ENCODE assay signal across 8 mouse cellular contexts in the genomic region with DNA sequence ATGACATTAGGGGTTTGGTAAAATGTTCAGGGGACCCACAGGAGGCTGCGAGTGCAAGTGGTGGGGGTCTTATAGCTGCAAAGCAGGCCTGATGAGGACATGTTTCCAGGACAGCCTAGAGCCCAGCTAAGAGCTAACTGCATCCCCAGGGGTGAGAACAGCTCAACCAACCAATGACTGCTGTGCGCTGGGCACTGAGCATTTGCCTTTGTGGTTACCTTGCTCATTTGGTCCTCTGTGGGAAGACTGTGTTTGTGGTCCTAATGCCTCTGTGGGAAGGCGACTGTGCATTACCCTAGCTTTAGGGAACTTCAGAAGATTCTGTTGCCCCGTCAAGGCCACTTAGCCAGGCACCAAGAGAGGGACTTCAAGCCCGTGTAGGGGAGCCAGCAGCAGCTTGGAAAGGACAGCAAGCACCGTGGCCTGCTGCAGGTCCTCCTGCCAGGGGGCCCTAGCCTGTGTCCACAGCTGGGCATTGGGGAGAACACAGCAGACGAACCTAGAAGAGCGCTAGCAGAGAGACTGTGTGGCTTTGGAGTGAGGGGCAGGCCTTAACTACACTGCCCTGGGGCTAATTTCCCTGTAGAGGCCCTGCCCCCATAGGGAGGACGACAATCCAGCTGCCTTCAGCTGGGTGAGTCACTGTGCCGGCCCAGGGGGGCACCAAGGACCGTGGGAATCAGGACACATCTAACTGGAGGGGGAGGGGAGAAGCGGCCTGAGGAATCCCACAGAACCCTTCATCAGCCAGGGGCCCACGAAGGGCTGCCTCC. TPM values are rescaled to one million over a fixed set of nuclear protein-coding genes. Genes with fewer than 3 reads are reported as not detected.
DNase-seq lines count a peak whose midpoint lies in the region; ATAC-seq and TF ChIP-seq lines count a peak whose summit lies in the region.

No protein-coding gene starts in this region.

- peak overlapping the region; percentile 68 for H3K4me3 ChIP-seq in heart, embryonic 11.5 days (ENCODE audit: low read depth, low read length)
- peak overlapping the region; percentile 65 for H3K4me3 ChIP-seq in heart, postnatal 0 days (ENCODE audit: low read depth, low read length)
- peak overlapping the region; percentile 60 for H3K4me3 ChIP-seq in lung, embryonic 15.5 days

- intact Hi-C loops in heart, postnatal 25 days (cut with DNase I), result loop anchor here (5.0 kb wide), 3 partner anchors 34 to 144 kb away; no protein-coding TSS in a partner anchor

- H3K4me1 ChIP-seq in heart, embryonic 11.5 days (ENCODE audit: control insufficient read depth, insufficient read depth, low read length), result peaks cover 46% of the 10 kb centered on the region
- H3K4me1 ChIP-seq in heart, postnatal 0 days (ENCODE audit: control insufficient read depth, insufficient read depth), result peaks cover 3% of the 10 kb centered on the region; the same call in 1 of the 2 replicates
- H3K4me1 ChIP-seq in lung, embryonic 15.5 days, result peaks cover 76% of the 10 kb centered on the region

- peak overlapping the region; percentile 89 for H3K4me2 ChIP-seq in heart, embryonic 11.5 days
- H3K4me2 ChIP-seq in heart, postnatal 0 days (ENCODE audit: low read depth, low read length), result peak overlapping the region; percentile 64
- H3K4me2 ChIP-seq in lung, embryonic 15.5 days, result peak overlapping the region; percentile 86

- H3K36me3 ChIP-seq in heart, embryonic 11.5 days (ENCODE audit: control insufficient read depth, insufficient read depth, low read length), result 0 out of 2 replicates have a peak, but pooled peaks cover 2% of the 10 kb centered on the region
- H3K36me3 ChIP-seq in heart, postnatal 0 days (replicated peaks; ENCODE audit: control insufficient read depth, insufficient read depth, low read length), result no peaks in the 10 kb centered on the region; the same call in 1 of the 2 replicates
- H3K36me3 ChIP-seq in lung, embryonic 15.5 days, result no peaks in the 10 kb centered on the region

- WGBS in heart, embryonic 11.5 days (ENCODE audit: insufficient replicate concordance), result 28% methylated on average over 13 of the region's 13 CpGs
- 36% methylated on average over 13 of the region's 13 CpGs for WGBS in heart, postnatal 0 days
- 24% methylated on average over 13 of the region's 13 CpGs for WGBS in lung, embryonic 15.5 days

- TF ChIP-seq CTCF in heart, postnatal 0 days (IDR thresholded peaks at IDR 0.05; ENCODE audit: low read depth), result no peak

- no peak for DNase-seq in heart, postnatal 25 days (ENCODE audit: low spot score)
- DNase-seq in adrenal gland, postnatal 10 days, result peak; percentile 82
- no peak for DNase-seq in heart, postnatal 0 days (ENCODE audit: low spot score)
- peak; percentile 39 for DNase-seq in thymus, postnatal 0 days (ENCODE audit: low spot score)
- no peak for DNase-seq in left cerebral cortex, adult 9 months (ENCODE audit: low spot score in 2 of 2)
- no peak for DNase-seq in spleen, postnatal 36 days (ENCODE audit: low spot score in 2 of 2)

- H3K9ac ChIP-seq in heart, embryonic 11.5 days (ENCODE audit: low read depth, low read length), result peak overlapping the region; percentile 80
- H3K9ac ChIP-seq in heart, postnatal 0 days (replicated peaks; ENCODE audit: low read depth, low read length), result peak overlapping the region; percentile 71
- H3K9ac ChIP-seq in lung, embryonic 15.5 days, result peak overlapping the region; percentile 44

- H3K9me3 ChIP-seq in heart, embryonic 11.5 days (replicated peaks; ENCODE audit: control insufficient read depth, low read length), result peaks cover 3% of the 10 kb centered on the region; the same call in 1 of the 2 replicates
- peaks cover 11% of the 10 kb centered on the region for H3K9me3 ChIP-seq in heart, postnatal 0 days (replicated peaks; ENCODE audit: control insufficient read depth, low read length)
- no peaks in the 10 kb centered on the region for H3K9me3 ChIP-seq in lung, embryonic 15.5 days

- no peak for TF ChIP-seq EP300 in heart, postnatal 0 days (IDR thresholded peaks at IDR 0.05; ENCODE audit: low read depth)

- peaks cover 25% of the 10 kb centered on the region for H3K27me3 ChIP-seq in heart, embryonic 11.5 days (ENCODE audit: control insufficient read depth, insufficient read depth, low read length)
- peaks cover 26% of the 10 kb centered on the region for H3K27me3 ChIP-seq in heart, postnatal 0 days (ENCODE audit: control insufficient read depth, insufficient read depth, low read length)
- H3K27me3 ChIP-seq in lung, embryonic 15.5 days, result peaks cover 26% of the 10 kb centered on the region

- no peak for ATAC-seq in heart, embryonic 11.5 days (replicated peaks; ENCODE audit: insufficient number of reproducible peaks, low FRiP score, low TSS enrichment)
- no peak for ATAC-seq in heart, postnatal 0 days (ENCODE audit: insufficient read depth, low read depth)
- no peak for ATAC-seq in lung, embryonic 15.5 days (ENCODE audit: borderline replicate concordance, extremely low read depth, low FRiP score, low TSS enrichment)

- peak overlapping the region; percentile 43; the same call in 1 of the 2 replicates for H3K27ac ChIP-seq in heart, embryonic 11.5 days (ENCODE audit: low read depth, low read length)
- H3K27ac ChIP-seq in heart, postnatal 0 days (ENCODE audit: low read depth), result peak overlapping the region; percentile 28
- peak overlapping the region; percentile 75 for H3K27ac ChIP-seq in lung, embryonic 15.5 days

RNA-seq across cellular contexts. Expression of a gene that starts 3.5 kb away (rescaled TPM):
- 56.1 and 60.0 TPM in 2 replicates for polyA plus RNA-seq in heart, embryonic 11.5 days (2014; fragmentation: Nextera tagmentation; extraction: Ambion mirVana)
- total RNA-seq in heart, postnatal 25 days (2021), result 10 to 100 TPM; 79.7 to 91.8 TPM
- 100 to 1,000 TPM; 155 to 215 TPM for total RNA-seq in adrenal gland, postnatal 10 days (2021)
- total RNA-seq in heart, postnatal 0 days (2014; rRNA removed; ENCODE audit: low replicate concordance), result 82.4 and 166 TPM in 2 replicates
- 28.1 and 37.7 TPM in 2 replicates for polyA plus RNA-seq in heart, postnatal 0 days (2015; fragmentation: Nextera tagmentation; extraction: Ambion mirVana)
- polyA plus RNA-seq in lung, embryonic 15.5 days (2015; fragmentation: Nextera tagmentation; extraction: Ambion mirVana), result 49.2 and 53.5 TPM in 2 replicates
- polyA plus RNA-seq in thymus, postnatal 0 days (2015; fragmentation: Nextera tagmentation; extraction: Ambion mirVana), result 45.4 and 47.4 TPM in 2 replicates

RNA-seq across cellular contexts. Expression of a gene that starts 46.6 kb away (rescaled TPM):
- polyA plus RNA-seq in heart, embryonic 11.5 days (2014; fragmentation: Nextera tagmentation; extraction: Ambion mirVana), result not detected in 2 replicates
- total RNA-seq in heart, postnatal 25 days (2021), result not detected
- not detected for total RNA-seq in adrenal gland, postnatal 10 days (2021)
- not detected in 2 replicates for total RNA-seq in heart, postnatal 0 days (2014; rRNA removed; ENCODE audit: low replicate concordance)
- polyA plus RNA-seq in heart, postnatal 0 days (2015; fragmentation: Nextera tagmentation; extraction: Ambion mirVana), result not detected in 2 replicates
- not detected in 2 replicates for polyA plus RNA-seq in lung, embryonic 15.5 days (2015; fragmentation: Nextera tagmentation; extraction: Ambion mirVana)
- polyA plus RNA-seq in thymus, postnatal 0 days (2015; fragmentation: Nextera tagmentation; extraction: Ambion mirVana), result 0.23 and 0.28 TPM in 2 replicates

RNA-seq across cellular contexts. Expression of a gene that starts 59.7 kb away (rescaled TPM):
- 0.04 and 0.16 TPM in 2 replicates for polyA plus RNA-seq in heart, embryonic 11.5 days (2014; fragmentation: Nextera tagmentation; extraction: Ambion mirVana)
- under 1 TPM; 0.18 to 0.34 TPM for total RNA-seq in heart, postnatal 25 days (2021)
- total RNA-seq in adrenal gland, postnatal 10 days (2021), result under 1 TPM; 0.39 to 0.42 TPM
- 1.3 TPM in 1 of 2 replicates, not detected in the other for total RNA-seq in heart, postnatal 0 days (2014; rRNA removed; ENCODE audit: low replicate concordance)
- polyA plus RNA-seq in heart, postnatal 0 days (2015; fragmentation: Nextera tagmentation; extraction: Ambion mirVana), result 0.04 TPM in 1 of 2 replicates, not detected in the other
- 0.20 and 0.35 TPM in 2 replicates for polyA plus RNA-seq in lung, embryonic 15.5 days (2015; fragmentation: Nextera tagmentation; extraction: Ambion mirVana)
- 0.10 TPM in 1 of 2 replicates, not detected in the other for polyA plus RNA-seq in thymus, postnatal 0 days (2015; fragmentation: Nextera tagmentation; extraction: Ambion mirVana)

Comparison
In these comparisons a context has a peak if more than half of its experiments do, and no peak if none do; other contexts are left out.
1. DNase-seq: peak in adrenal gland, postnatal 10 days (single experiment) and thymus, postnatal 0 days (single experiment); none in heart, postnatal 25 days (single experiment), heart, postnatal 0 days (single experiment), left cerebral cortex, adult 9 months (0 of 2) and spleen, postnatal 36 days (0 of 2).
2. Peak in every context shown above with its lines, with median percentiles within 50 percentile points of each other: H3K27ac ChIP-seq, H3K4me2 ChIP-seq, H3K4me3 ChIP-seq and H3K9ac ChIP-seq.